In the genomic region with DNA sequence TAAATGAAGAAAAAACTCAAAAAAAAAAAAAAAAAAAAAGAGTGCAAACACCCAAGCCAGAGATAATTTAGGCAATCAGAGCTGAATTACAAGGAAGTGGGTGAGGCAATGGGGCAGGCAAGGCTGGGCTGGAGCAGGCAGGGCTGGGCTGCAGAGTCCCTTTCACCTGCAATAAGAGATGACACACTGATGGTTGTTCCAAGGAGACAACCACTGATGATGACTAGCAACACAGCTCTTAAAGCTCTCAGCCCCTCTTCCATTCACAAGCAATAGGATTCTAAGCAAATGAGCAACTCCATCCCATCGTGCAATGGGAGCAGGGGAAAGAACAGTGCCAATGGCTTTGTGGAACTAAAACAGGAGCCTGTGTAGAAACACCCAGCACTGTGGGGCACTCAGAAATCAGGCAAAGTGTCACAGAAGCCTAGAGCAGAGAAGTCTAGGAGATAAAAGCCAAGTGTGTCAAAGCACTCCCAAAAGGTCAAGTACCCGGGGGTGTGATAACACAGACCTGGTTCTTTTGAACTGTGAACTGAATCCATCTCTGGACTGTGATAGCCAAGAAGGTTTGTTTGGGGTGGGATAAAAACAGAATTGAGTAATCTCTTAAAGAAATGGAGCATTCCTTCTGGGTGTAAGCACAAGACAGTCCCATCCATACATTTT, we compare ENCODE assay signal across 22 mouse cellular contexts. TPM values are rescaled to one million over a fixed set of nuclear protein-coding genes. Genes with fewer than 3 reads are reported as not detected.
DNase-seq lines count a peak whose midpoint lies in the region; ATAC-seq and TF ChIP-seq lines count a peak whose summit lies in the region.
"Had no signal": no experiment of that assay in that cellular context is flagged by ENCODE, and none has a peak within 500 bp of the region (broad histone marks: within the 10 kb centered on the region; RNA-seq: fewer than 3 reads in every experiment).

No protein-coding gene starts in this region.

- intact Hi-C loops in heart, postnatal 25 days (cut with DNase I): no loop called here

- no peak overlapping the region for H3K4me2 ChIP-seq in liver, embryonic 15.5 days
- H3K4me2 ChIP-seq in liver, embryonic 12.5 days: no peak overlapping the region
- H3K4me2 ChIP-seq: forebrain, embryonic 13.5 days; hindbrain, embryonic 14.5 days; limb, embryonic 13.5 days; neural tube, embryonic 13.5 days had no signal

- no peak overlapping the region for H3K9ac ChIP-seq in liver, embryonic 15.5 days
- H3K9ac ChIP-seq in liver, embryonic 12.5 days: no peak overlapping the region
- H3K9ac ChIP-seq: forebrain, embryonic 13.5 days; hindbrain, embryonic 14.5 days; limb, embryonic 13.5 days; neural tube, embryonic 13.5 days had no signal

- TF ChIP-seq POLR2A in thymus, adult 2 months (IDR thresholded peaks at IDR 0.05; ENCODE audit: control insufficient read depth, extremely low read depth, insufficient read depth, low read length, poor library complexity): no peak

- no peaks in the 10 kb centered on the region for H3K9me3 ChIP-seq in liver, embryonic 15.5 days (replicated peaks)
- 0 out of 2 replicates have a peak, but pooled peaks cover 4% of the 10 kb centered on the region for H3K9me3 ChIP-seq in liver, embryonic 12.5 days (replicated peaks)
- H3K9me3 ChIP-seq: embryonic facial prominence, embryonic 10.5 days; forebrain, embryonic 13.5 days; limb, embryonic 13.5 days; midbrain, embryonic 10.5 days; neural tube, embryonic 13.5 days had no signal

- no peak overlapping the region for H3K4me3 ChIP-seq in liver, embryonic 15.5 days (replicated peaks)
- no peak overlapping the region for H3K4me3 ChIP-seq in liver, embryonic 12.5 days
- no peak overlapping the region for H3K4me3 ChIP-seq in thymus, adult 2 months (ENCODE audit: control insufficient read depth, insufficient read depth, low read length)
- H3K4me3 ChIP-seq: embryonic facial prominence, embryonic 10.5 days; forebrain, embryonic 13.5 days; limb, embryonic 13.5 days; midbrain, embryonic 10.5 days; neural tube, embryonic 13.5 days had no signal

- H3K4me1 ChIP-seq in liver, embryonic 15.5 days (replicated peaks): peaks cover 15% of the 10 kb centered on the region
- H3K4me1 ChIP-seq in liver, embryonic 12.5 days: peaks cover 39% of the 10 kb centered on the region
- H3K4me1 ChIP-seq in thymus, adult 2 months (replicated peaks; ENCODE audit: control insufficient read depth, insufficient read depth, low read length): peaks cover 3% of the 10 kb centered on the region

- no peak for TF ChIP-seq CTCF in thymus, adult 2 months (IDR thresholded peaks at IDR 0.05; ENCODE audit: borderline replicate concordance, control insufficient read depth, extremely low read depth, insufficient read depth, low read length, poor library complexity)

- whole genome bisulfite sequencing in liver, embryonic 15.5 days (ENCODE audit: insufficient replicate concordance): 66% methylated on average over 2 of the region's 2 CpGs
- WGBS in liver, embryonic 12.5 days (ENCODE audit: insufficient replicate concordance): 67% methylated on average over 2 of the region's 2 CpGs
- 88% methylated on average over 2 of the region's 2 CpGs for WGBS in thymus, adult 2 months

- peak overlapping the region; percentile 45; the same call in 1 of the 2 replicates for H3K27ac ChIP-seq in liver, embryonic 15.5 days (replicated peaks)
- no peak overlapping the region for H3K27ac ChIP-seq in liver, embryonic 12.5 days
- no peak overlapping the region for H3K27ac ChIP-seq in thymus, adult 2 months (ENCODE audit: control insufficient read depth, insufficient read depth, low read length)
- H3K27ac ChIP-seq: embryonic facial prominence, embryonic 10.5 days; forebrain, embryonic 13.5 days; hindbrain, embryonic 14.5 days; limb, embryonic 13.5 days; midbrain, embryonic 10.5 days; neural tube, embryonic 13.5 days had no signal

- peak; percentile 86 for DNase-seq in heart, adult 11 months
- DNase-seq in heart, postnatal 25 days (ENCODE audit: low spot score): no peak
- DNase-seq in thymus, adult 2 months: no peak
- no peak for DNase-seq in right cerebral cortex, postnatal 14 days
- DNase-seq: cerebellum, adult 18-20 months; gastrocnemius, postnatal 36 days; heart, postnatal 10 days; kidney, adult 11 months; kidney, postnatal 4 days; lung, postnatal 14 days; spleen, adult 18-20 months had no signal

- no peak for ATAC-seq in liver, embryonic 15.5 days (ENCODE audit: insufficient read depth)
- ATAC-seq in liver, embryonic 12.5 days: no peak
- peak; percentile 79 for ATAC-seq in granulocyte monocyte progenitor cell, adult 5-6 weeks (replicated peaks; ENCODE audit: poor library complexity, severe bottlenecking)
- peak; percentile 64 for ATAC-seq in monocyte, adult 5-6 weeks (replicated peaks; ENCODE audit: insufficient number of reproducible peaks, low FRiP score, low TSS enrichment, poor library complexity, severe bottlenecking)
- ATAC-seq: forebrain, embryonic 13.5 days; Patski had no signal

- peaks cover 52% of the 10 kb centered on the region for H3K36me3 ChIP-seq in liver, embryonic 15.5 days (replicated peaks)
- H3K36me3 ChIP-seq in liver, embryonic 12.5 days: peaks cover 72% of the 10 kb centered on the region
- H3K36me3 ChIP-seq in thymus, adult 2 months (ENCODE audit: control insufficient read depth, insufficient read depth, low read length): peaks cover 22% of the 10 kb centered on the region

- H3K27me3 ChIP-seq in liver, embryonic 15.5 days: no peaks in the 10 kb centered on the region
- no peaks in the 10 kb centered on the region for H3K27me3 ChIP-seq in liver, embryonic 12.5 days (replicated peaks)
- no peaks in the 10 kb centered on the region for H3K27me3 ChIP-seq in thymus, adult 2 months (ENCODE audit: control insufficient read depth, insufficient read depth, low read length)
- H3K27me3 ChIP-seq: forebrain, embryonic 13.5 days; limb, embryonic 13.5 days; neural tube, embryonic 13.5 days; Patski had no signal

RNA-seq across cellular contexts. Expression of a gene that starts 30.9 kb away (rescaled TPM):
- total RNA-seq in heart, postnatal 25 days (2021): 10 to 100 TPM; 32.3 to 32.6 TPM
- polyA plus RNA-seq in liver, embryonic 15.5 days (2015; fragmentation: Nextera tagmentation; extraction: Ambion mirVana): 0.09 and 0.17 TPM in 2 replicates
- 0.10 and 0.23 TPM in 2 replicates for polyA plus RNA-seq in liver, embryonic 12.5 days (2016; fragmentation: Nextera tagmentation; extraction: Ambion mirVana)
- total RNA-seq in granulocyte monocyte progenitor cell, adult 5-6 weeks (2014; fragmentation: Nextera tagmentation): not detected in 2 replicates
- not detected in 2 replicates for total RNA-seq in granulocyte monocyte progenitor cell, adult 5-6 weeks (2017)
- total RNA-seq in monocyte, adult 5-6 weeks (2017): 1.8 TPM in 1 of 3 replicates, not detected in the others
- polyA plus RNA-seq in thymus, adult 2 months (2012; rRNA removed): 5.7 and 12.0 TPM in 2 replicates

Comparison
In these comparisons a context has a peak if more than half of its experiments do, and no peak if none do; other contexts are left out.
1. ATAC-seq: peak in granulocyte monocyte progenitor cell, adult 5-6 weeks (single experiment) and monocyte, adult 5-6 weeks (single experiment); none in liver, embryonic 15.5 days (single experiment) and liver, embryonic 12.5 days (single experiment).
2. RNA of a gene that starts 30.9 kb away (total RNA-seq): 32.3 to 32.6 TPM in heart, postnatal 25 days; not detected in granulocyte monocyte progenitor cell, adult 5-6 weeks and 1.8 TPM in monocyte, adult 5-6 weeks; every median in the first group is over 10 times any median in the second.